Mouse (Mus musculus) brain, embryonic 18.5 days (tissue): Measurements from ENCODE around the gene Arhgap8.
"Not testable (repeated sequence)": the region's sequence is repeated elsewhere in the genome, so short reads cannot be mapped to it uniquely, and the experiment has no call there.

Experiments
- DNase-seq: peaks from one replicate; pipeline ENCODE4 v3.0.0-alpha.2; 2012; ENCODE audit warnings: low read depth, low spot score

Arhgap8 gene

DNA sequence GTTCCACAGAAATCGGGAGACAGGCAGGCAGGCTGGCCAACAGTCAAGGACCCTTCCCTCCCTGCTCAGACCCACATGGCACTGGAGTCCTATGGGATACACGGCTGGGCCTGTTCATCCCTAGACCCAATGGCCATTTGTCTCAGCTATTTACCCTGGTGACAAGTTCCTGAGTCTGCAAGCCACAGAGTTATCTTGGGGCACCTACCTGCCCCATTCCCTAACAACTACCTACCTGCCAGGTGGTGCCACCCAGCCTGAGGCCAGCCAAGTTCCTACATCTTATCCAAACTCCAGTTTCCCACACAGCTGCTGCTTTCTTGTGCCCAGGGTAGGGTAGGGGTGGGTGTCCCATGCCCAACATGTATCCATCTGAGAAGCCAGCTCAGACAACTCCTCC is 21.7 kb upstream of the Arhgap8 start:
- no peak for DNase-seq

DNA sequence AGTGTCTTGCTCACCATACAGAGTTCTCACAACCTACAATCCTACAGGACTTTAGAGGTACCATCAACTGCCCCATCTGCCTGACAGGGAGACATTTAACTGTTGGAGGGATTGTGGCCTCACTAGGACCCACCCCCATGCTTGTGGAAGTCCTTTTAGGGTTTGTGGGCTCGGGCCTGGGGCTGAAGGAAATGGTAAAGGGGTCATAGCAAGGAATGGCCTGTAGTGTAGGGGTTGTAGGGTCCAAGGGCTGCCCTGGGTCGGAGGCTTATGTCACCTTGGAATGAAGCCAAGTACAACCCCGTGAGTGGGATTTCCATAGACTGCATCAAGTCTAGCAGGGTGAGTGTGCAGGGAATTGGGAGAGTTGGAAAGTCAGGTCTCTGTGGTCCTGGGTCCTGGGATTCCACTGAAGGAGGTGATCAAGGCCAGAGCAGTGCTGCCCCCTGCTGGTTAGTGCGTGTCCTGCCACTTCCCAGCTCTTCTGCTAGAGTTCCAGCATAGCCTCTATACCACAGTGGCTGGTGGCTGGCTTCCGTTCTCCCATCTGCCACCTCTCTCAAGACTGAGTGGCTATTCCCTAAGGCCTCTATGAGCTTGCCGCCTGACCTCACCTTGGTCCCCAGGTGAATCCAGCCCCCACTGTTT is 19.6 kb upstream of the Arhgap8 start:
- DNase-seq, result no peak

DNA sequence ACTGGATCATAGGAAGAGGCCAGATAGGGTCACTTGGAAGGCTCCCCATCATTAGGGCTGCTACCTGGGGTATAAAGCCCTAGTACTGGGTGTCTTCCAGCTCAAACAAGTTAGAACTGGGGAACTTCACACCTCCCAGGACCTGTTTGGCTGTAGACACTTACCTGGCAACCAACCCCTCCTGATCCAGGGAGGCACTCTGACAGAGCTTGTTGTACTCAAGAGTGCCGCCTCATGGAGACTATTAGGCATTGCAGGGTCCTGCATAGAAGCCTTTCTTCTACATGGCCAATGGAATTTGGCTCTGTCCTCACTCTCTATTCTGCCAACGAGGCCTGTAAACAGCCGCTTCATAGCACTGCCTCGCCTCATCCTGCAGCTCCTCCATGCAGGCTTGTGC is 17.9 kb upstream of the Arhgap8 start:
- no peak for DNase-seq

DNA sequence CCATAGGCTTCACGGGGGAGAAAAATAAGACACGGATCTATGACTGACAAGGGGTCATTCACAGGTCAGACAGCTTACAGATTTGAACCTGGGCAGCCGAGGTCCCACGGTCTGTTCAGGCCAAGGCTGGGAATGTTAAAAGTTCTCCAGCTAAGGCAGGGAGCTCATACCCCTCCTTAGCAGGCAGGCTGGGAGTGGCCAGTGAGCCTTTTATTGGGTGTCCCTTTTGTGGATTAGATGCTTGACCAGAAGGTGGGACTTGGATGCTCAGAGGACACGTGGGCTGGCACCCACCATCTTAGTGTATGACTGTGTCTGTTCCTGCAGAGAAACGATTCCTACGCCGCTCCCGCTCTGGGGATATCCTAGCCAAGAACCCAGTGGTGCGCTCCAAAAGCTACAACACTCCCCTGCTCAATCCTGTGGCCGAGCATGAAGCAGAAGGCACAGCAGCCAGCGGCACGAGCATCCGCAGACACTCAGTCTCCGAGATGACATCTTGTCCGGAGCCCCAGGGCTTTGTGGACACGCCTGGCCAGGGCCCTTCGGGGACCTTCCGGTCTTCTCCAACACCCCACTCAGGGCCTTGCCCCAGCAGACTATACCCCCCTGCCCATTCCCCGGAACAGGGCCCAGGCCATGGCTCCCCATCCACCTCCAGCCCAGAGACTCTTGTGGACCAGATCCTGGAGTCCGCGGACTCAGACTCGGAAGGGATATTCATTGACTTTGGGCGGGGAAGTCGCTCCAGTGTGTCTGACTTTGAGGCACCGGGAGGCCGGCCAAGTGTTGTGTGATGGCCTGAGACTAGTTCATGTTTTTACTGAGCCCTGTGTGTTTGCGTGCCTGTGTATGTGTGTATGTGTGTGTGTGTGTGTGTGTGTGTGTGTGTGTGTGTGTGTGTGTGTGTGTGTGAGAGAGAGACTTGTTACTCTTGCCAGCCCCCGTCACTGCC is 17.2 kb upstream of the Arhgap8 start:
- no peak for DNase-seq

DNA sequence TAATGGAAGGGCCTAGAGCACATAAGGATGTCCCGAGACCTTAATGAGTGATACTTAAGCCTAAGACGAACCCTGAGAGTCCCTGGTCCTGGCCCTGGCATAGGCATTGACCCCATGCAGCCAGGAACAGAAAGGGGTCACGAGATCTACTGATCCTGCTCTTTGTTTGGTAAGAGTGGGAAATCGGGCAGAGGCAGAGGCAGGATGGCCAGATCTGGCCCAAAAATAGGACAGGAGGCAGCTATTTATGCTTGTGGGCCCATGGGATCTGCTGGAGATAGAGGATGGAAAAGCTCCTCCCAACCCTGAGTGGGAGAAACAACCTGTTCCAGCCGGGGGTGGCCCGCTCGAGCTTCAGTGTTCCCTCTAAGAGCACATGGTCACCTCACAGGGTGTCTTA is 15.9 kb upstream of the Arhgap8 start:
- no peak for DNase-seq

DNA sequence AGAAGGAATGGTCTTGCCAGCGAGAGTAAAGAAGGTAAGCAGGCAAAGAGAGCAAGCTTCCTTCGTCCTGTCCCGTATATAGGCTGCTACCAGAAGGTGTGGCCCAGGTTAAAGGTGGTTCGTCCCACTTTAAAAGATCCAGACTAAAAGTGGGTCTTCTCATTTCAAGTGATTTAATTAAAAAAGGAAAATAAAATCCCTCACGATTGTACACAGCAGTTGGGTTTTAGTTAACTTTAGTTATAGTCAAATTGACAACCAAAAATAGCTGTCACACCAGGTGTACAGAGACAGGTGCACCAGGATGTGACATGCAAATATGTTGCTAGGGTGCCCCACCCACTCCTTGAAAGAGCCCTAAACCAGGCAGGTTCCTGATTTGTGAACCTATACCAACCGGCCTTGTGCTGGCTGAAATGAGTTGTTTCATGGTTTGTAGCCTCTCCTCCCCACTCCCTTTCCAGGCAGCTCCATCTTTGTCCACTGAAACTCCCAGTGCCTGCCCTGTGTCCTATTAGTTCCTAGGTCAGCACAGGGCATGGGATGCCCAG is 14.4 kb upstream of the Arhgap8 start:
- no peak for DNase-seq

DNA sequence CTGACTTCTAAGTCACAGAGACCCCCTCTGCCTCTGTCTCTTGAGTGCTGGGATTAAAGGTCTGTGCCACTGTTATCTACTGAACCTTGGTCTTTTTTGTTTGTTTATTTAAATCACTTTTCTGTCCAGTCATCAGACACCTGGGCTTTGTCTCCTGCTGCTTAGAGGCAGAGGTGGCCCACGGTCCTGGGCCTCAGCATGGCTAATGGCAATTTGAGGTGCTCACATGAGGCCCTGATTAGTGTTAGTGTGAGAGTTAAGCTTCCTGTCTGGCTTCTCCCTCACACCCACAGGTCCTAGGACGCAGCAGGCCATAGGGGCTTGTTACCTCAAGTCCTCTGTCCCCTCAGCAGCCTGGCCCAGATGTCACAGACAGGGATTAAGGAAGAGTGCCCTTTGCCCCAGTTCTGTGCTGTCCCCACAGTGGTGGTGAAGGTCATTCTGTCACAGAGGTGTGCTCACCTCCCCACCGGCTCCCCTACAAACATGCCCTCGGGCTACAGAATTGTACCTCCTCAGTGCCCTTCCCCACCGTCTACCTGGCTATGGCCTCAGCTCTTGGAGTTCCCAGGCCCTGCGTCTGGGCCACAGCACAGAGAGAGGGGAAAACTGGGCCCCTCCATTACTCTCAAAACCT is 12.8 kb upstream of the Arhgap8 start:
- no peak for DNase-seq

DNA sequence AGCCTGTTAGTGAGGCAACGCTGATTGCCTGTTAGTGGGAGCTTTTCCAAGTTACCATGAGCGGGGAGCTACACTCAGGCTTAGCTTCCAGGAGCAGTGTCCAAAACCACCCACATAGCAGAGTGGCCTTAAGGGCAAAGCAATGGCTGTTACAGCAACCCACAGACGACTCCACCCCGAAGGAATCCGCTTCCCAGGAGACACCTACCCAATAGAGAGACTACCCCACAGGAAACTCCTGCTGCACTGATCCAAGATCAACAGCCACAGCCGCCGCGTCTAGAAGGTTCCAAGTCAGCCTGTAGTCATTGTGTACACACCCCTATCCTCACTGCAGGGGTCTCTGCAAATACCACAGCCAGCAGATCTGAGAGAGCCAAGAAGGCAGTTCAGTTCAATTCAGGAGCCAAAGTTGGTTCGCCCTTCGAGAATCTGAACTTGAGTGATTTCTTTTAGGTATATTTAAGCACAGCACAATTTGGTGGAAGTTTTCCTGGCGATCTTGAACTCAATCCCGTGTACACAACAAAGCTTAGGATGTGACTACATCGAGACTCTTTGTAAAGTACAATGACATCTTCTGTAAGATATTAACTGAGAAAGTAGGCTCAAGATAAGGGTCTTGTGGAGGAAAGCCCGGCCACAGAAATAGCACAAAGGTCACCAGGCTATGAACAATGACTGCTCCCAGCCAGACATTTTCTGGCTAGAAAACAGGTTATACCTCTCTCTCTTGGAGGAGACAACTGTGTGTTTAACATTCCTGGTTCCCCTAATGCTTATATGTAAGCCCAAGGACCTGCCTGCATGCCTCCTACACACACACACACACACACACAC is 7.1 kb upstream of the Arhgap8 start:
- no peak for DNase-seq

DNA sequence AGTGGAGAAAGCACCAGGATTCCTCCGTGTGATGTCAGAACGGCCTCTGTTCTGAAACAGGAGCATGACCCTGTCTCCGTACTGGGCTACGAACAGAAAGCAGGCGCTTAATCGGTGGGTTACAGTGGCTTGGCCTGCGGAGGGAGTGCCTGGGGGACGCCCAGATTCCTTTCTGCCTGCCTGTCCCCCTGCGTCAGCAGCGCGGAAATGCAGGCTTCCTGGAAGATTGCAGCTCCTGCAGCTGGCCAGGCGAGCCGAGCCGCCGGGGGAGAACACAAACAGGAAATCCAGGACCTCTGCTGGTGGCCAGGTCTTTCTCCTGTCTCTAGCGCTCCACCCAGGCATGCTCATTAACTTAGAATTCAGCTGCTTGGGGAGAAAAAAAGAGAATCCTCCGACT is 5.1 kb upstream of the Arhgap8 start:
- no peak for DNase-seq

DNA sequence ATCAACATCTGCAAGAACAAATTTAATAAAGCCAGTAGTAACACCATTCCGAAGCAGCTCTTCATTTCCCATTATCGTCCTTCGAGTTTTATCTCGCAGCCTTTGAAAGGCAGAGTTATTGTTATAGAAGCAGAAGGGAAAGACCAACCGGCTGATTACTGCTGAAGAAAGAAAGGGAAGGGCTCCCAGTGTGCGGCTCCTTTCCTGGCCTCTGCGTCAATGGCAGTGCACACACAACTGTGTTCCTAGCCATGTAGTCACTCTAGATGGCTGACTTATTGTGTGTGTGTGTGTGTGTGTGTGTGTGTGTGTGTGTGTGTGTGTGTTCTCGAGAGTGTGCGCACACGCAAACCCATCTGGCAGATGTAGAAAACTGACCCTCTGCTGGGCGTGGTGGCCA is 4.7 kb upstream of the Arhgap8 start:
- DNase-seq, result no peak

DNA sequence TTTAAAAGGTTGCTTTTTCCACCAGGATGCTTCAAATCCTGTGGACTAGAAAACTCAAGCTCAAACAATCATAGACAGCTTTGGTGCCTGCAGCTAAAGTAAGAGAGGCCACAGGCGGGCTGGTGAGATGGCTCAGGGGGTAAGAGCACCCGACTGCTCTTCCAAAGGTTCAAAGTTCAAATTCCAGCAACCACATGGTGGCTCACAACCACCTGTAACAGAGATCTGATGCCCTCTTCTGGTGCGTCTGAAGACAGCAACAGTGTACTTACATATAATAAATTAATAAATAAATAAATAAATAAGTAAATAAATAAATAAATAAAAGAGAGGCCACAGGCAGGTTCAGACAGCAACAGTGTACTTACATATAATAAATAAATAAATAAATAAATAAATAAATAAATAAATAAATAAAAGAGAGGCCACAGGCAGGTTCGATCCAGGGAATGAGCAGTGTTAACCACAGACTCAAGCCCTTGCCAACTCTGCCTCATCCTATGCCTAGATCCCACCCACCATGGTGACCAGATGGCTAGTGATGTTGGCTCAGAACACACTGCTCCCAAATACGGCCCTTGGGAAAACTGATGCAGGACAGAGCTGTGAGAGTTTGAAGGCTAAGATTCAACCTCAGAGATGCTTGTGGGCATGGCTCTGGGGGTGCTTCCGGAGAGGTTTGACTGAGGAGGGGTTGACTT is 2.1 kb upstream of the Arhgap8 start:
- DNase-seq, result not testable (repeated sequence)

DNA sequence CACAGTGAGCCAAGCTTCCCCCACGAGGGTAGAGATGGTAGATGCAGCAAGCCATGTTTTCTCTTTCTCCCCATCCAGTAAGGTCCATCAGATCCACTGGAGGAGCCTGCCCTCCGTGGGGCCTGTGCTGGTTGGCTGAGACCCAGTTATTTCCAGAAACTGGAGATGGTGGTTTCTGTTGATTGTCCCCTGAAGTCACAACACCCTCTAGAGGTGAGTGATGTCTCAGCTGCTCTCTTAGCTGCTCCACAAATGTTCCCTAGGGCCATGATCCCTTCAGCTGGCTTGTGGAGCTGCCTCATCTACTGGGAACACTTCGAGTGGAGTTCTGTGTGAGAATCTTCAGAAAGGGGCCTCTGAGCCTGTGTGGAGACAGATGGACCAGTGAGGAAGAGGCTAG is 1.1 kb upstream of the Arhgap8 start:
- DNase-seq, result no peak

DNA sequence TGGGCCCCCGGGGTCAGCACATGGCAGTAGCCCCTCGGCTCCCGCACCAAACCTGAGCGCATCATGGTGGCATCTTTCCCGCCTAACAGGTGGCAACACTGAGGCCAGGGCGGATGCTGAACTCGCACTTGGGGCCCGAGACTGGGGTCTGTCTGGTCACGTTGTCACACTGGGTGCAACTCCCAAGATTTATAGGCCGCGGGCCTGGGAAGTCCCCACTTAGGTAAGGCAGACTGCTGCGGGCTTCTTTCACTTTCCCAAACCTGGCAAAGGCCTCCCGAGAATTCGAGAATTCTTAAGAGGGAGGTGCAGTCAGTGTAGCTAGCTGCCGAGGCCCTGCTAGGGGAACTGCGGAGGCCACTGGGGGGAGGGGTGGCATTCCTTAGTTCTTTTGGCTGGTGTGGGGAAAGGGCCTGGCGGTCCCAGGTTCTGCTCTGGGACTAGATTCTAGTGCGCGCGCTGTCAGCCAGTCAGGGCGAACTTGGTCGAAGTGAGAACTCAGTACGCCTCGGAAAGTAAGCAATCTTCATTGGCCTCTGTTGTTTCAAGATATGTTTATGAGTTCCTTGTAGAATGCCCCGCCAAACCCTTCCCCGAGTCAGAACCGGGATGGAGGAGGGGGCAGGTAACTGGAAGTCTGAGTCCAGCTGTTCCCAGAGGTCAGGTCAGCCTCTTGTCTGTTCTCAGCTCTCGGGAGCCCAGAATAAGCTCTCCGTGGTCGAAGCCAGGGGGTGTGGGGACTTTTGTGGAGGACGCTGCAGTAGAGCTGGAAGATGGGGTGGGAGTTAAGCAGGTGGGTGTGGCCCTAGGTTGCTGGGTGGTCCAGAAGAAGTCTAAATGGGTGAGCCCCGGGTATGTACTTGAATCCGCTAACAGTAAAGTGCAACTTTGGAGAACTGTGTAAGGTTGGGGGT is 696 bp downstream of the Arhgap8 start:
- no peak for DNase-seq

DNA sequence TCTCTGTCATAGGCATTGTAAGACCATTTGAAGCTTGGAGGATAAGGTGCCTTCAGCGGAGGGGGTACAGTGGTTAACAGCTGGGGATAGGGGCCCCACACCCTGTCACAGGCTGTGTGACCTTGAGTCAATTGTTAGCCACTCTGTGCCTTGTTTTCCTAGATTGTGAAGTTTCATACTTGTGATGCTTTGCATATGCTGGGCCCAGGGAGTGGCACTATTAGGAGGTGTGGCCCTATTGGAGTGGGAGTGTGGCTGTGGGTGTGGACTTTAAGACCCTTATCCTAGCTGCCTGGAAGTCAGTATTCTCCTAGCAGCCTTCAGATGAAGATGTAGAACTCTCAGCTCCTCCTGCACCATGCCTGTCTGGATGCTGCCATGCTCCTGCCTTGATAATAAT is 3.8 kb downstream of the Arhgap8 start:
- not testable (repeated sequence) for DNase-seq

DNA sequence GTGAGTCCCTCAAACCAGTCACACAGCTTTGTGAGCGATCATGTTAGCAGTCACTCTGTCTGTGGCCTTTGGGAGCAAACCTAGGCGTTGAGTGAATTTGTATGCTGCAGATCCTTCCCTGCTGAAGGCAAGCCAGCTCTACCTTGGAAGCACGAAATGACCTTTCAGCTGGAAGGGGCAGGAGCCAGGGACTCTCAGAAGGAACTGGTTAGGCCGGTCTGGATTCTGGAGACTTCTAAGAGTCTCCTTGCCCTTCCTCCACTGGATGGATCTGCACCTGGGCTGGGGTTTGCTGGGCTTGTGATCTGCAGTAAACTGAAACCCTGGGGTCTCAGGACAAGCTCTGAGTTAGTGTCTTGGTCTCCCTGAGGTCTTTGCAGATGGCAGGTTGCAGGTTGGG is 4.3 kb downstream of the Arhgap8 start:
- DNase-seq, result no peak

DNA sequence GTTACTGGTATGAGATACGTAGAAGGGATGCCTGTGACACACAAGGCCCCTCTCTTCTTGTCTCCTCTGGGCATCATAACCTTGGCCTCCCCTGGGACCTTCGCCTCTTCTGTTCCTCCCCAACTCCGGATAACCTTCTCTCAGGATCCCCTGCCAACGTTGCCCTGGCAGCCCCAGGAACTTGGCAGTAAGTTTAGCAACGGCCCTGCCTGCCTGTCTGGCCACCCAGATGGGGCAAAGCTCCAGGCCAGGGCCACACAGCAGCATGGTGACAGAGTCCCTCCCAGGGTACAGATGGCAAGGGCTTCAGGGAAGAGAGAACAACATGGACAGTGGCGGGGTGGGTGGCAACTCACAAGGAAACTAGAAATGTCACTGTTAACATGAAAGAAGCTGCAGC is 9.8 kb downstream of the Arhgap8 start:
- no peak for DNase-seq

DNA sequence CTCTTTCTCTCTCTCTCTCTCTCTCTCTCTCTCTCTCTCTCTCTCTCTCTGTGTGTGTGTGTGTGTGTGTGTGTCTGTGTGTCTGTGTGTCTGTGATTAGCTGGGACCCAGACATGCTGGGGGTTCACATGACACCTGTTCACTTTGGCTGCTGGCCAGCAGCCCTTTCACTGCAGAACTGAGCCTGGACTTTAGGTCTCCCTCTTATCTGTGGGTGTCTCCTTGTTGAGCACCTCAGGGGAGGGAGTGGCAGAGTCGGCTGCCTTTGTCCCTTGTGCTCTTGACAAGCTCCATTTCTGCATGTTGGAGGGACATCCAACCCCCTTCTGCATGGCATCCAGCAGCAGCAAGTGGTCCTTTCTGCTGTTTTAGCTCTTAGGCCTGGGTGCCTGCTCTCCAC is 11.0 kb downstream of the Arhgap8 start:
- no peak for DNase-seq

DNA sequence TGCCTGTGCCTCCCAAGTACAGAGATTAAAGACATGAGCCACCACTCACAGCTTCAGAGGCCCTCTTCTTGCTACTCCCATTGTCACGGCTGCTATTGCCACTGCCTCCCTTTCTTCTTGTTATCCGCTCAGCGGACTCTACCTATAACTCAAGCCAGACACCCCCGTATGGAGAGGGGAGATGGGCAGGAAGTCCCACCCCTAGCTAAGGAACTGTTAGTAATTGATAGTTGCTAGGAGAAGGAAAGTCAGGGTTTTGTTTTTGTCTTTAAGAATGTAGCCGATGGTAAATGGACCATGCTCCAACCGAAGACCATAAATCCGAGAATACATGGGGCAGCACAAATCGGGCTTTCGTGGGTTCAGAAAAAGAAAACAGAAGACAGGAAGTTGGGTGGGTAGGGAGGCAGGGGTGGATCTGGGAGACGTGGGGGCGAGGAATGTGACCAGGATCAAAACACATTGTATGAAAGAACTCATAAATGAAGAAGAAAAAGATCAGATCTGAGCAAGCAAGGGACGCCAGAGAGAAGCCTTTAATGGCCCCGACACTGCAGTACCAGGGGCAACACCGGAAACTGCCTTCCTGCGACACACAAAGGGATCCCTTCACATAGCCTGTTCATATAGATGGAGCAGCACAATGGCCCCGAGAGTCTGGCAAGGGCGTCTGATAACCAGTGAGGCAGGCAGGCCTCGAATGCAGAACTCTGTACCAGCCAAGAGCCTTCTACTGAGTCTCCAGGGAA is 12.0 kb downstream of the Arhgap8 start:
- no peak for DNase-seq

DNA sequence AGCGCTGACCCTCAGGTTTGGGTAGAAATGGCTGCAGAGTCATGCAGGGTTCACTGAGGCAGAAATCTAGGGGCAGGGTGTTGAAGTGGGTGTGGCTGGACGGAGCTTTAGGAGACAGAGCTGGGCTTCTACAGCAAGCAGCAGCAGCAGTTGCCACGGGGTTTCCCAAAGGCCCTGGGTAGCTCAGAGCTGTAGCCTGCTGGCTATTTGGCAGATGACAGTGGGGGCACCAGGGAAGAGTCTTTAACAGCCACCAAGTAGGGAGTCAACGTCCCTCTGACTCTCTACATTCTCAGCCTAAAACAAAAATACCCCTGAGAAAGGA is 12.5 kb downstream of the Arhgap8 start:
- no peak for DNase-seq
